Mouse (Mus musculus) adrenal gland (tissue): ENCODE measurements around the gene Sgpp2.

Source experiments
- intact Hi-C: fragments of 180-260 bp; cut with DNase I; formaldehyde crosslinking; loops from one replicate; pipeline ENCODE4 v1.15.1; 2025

Sgpp2 gene

DNA sequence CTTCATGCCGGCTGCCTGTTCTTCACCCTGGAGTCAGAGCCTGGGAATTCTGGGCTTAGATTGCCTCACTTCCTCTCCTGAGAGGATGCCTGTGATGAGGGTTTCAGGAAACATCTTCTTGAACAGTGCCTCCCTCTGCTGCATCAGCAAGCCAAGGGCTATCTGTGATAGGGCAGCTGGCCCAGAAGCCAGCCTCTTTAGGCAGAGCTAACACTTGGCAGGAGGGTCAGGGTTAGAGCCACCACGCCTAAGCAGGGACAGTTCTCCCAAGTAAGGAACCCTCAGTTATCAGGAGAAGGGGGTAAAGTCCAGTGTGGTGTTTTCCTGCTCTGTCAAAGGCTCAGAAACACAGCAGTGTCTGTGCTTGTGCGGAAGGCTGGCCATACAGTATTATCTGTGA lies 89.6 kb downstream of the Sgpp2 start:
- intact Hi-C loops = no loop called here

DNA sequence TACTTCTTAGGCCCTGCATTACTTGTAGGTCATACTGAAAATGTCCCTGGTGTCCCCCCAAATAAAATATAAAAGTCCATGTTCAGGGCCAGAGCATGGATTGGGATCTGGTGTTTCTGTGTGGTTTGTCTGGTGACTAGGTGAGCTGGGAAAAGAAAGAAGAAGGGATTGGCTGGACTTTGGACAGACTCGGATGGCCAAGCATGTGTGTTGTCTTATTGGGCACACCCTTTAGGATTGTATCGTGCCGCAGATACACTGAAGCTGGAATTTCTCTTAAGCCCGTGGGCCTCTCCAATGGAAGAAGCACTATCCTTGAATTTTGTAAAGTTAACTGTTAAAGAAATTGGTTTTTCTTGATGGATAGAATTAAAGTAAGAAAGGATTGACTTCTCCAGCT lies 91.3 kb downstream of the Sgpp2 start:
- intact Hi-C loops = no loop called here

DNA sequence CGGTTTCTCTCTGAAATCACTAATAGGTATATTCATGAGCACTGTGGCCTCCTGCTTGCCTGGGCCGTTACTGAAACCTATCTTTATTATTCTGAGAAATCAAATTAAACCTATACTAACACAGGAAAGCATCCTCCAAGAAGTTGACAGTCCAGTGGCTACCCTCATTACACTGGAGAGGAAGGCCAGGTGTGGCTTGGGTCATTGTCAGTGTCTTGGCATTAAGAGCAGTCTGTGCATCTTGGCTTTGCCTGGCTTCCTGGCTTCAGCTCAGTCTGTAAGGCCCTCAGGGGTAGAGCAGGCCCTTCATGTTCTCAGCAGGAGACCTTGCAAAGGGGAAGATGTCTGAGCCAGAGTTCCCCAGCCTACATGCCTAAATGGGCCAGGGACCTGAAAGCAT lies 99.3 kb downstream of the Sgpp2 start:
- intact Hi-C loops = no loop called here

DNA sequence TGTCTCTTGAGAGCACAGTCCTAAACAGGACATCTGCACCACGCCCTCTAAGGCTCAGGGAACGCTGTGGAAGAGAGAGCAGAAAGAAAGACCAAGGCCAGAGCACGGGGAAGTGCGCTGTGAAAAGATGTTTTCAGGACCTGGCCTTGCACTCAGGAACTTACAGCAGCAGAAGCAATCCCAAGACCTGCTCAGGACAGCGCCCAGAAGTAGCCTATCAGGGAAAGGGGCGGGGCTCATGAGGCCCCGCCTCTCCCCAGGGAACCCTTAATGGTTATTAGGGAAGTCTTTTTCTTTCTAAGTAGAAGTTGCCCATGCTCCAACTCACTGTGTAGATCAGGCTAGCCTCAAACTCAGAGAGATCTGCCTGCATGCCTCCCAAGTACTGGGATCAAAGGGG lies 102.5 kb downstream of the Sgpp2 start:
- intact Hi-C loops = no loop called here

DNA sequence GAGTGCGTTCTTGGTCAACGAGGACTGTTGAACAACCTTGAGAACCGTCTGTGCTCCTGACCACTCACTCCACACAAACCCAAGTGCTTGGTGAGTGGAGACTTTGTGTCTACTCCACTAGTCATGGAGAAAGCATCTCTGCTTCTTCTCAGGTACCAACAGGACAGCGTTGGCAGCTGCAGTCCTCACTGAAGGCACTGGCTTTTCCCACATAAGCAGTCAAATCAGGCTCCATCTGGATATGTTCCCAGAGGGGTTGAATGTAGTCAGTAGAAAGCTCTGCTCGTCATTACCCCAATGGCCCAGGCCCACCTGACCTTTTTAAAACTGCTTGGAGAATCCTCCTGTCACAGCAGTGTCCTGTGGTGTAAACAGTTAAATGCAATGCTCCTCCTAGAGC lies 104.3 kb downstream of the Sgpp2 start:
- intact Hi-C loops = no loop called here

DNA sequence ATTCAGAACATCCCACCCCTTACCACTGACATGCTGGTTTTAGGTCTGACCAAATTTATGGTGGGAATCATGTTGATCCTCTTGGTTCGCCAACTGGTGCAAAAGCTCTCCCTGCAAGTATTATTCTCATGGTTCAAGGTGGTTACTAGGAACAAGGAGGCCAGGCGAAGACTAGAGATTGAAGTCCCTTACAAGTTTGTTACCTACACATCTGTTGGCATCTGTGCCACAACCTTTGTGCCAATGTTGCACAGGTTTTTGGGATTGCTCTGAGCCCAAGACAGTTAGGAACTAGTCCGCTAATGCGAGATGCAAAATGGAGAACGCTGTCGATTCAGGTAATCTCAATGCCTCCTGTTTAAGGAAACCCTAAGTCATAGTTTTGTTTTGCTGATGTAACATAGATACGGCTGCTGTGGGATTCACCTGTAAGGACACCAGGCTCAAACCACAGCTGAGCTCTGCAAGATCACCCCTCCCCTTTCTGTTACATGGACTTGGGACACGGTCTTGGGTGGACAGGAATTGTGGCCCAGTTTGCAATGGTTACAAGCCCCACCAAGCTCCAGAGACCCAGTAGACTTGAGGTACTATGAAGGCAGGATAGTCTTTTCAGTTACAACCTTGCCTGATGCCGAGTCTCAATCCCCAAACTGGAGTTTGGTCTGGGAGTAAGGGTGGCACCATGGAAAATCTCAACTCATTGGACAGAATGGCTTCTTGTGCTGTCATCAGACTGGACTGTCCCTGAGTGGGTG lies 107.2 kb downstream of the Sgpp2 start:
- intact Hi-C loops = loop anchor here (5.0 kb wide), 2 partner anchors 200 to 440 kb away; no protein-coding TSS in a partner anchor

DNA sequence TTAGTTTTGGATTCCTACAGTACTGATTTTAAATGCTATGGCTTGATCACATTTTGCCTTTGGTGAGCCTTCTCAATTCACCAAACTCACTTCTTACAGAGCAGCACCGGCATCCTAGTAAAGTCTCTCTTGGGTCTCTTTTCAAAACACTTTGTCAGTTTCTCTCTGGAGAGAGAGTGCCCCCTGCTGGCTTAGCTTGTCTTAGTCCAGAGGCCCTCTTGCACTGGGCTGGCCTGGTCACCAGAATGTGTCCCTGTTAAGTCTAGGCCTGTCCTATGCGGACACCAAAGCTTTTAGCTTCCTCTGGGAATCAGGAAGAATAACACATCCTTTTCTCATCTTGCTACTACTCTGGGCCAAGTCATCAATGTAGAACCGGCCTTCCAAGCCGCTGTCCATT lies 109.4 kb downstream of the Sgpp2 start:
- intact Hi-C loops = loop anchor here (5.0 kb wide), 2 partner anchors 202 to 442 kb away; no protein-coding TSS in a partner anchor

DNA sequence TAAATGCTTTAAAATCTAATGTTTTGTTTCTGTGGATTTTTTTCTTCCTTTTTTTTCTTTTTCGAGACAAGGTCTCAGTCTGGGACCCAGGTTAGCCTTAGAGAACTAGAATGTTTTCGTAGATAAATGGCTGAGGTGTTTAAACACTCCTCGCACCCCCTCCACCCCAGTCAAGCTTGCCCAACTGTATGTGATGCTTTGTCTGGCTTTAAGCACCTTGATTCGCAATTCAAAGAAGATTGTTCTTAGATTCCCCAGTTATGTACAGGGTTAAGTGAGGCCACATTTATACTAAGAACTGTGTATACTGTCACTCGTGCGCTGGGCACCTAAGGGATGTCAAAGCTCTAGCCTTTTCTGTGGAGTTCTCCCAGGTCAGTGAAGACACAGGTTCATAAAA lies 110.1 kb downstream of the Sgpp2 start:
- intact Hi-C loops = no loop called here

DNA sequence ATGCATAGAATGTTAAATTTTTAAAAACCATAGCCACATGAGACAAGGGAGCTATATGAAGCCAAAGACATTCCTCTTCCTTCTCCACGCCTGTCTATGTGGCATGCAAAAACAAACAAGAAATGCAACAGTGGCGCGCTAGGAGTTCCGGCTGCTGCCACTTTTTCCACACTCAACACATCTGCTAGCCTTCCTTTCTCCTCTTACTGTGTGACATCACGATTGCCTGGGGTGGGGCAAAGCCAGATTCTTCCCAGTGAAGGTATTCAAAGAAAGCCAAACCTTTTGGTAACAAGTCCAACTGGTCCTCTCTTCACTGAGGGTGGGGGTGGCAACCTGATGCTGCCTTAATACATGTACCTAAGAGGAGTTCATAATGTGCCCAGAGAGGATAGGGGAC lies 111.6 kb downstream of the Sgpp2 start:
- intact Hi-C loops = no loop called here

DNA sequence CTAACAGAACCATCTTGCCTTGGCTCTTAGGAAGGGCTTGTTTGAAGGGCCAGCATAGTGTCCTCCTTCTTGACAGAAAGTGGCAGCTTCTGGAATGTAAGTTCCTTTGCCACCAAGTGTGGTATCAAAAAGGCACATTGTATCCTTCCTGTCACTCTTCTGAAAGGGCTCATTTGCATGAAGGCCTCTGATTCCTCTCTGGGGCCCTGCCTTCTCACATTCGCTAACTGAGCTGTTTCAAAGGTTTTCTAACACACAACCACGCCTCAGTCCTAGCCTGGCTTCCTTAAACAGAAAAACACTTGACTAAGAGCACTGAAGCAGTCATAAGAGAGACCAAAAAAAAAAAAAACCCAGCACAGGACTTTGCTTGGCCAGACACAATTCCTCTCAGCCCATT lies 112.4 kb downstream of the Sgpp2 start:
- intact Hi-C loops = no loop called here

DNA sequence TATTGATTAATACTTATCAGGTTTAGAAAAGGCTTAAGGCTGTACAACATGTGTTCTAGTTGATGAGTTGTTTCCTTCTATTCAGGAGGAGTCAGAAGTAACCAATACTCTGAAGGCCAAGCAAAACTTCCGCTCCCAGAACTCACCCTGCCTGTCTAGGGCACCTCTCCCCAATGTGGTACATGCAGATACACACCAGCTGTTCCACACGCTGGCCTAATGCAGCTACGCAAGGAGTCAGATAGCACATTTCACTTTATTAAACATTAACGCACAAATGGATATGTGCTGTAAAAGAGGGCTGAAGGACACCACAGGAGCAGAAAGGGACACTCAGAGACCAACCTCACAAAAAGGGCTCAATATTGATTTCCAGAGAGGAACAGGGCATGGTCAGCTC lies 114.7 kb downstream of the Sgpp2 start:
- intact Hi-C loops = no loop called here

DNA sequence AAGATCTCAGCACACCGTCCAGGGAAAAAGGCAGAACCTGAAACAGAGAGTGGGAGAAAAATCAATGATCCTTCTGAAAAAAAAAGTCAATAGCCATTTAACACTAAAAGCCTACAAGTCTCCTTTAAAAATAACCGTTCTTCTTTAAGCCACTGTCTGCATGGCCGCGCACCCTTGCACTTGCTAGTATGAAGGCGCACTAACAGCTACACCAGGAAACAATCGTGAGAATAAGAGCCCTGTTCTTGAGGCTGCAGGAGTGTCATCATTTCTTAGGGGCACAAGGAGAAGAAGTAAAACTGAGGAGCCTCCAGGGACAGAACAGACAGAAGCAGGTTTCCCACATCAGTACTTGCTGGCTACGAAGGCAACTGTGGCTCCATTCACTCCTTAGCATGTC lies 115.2 kb downstream of the Sgpp2 start:
- intact Hi-C loops = no loop called here

DNA sequence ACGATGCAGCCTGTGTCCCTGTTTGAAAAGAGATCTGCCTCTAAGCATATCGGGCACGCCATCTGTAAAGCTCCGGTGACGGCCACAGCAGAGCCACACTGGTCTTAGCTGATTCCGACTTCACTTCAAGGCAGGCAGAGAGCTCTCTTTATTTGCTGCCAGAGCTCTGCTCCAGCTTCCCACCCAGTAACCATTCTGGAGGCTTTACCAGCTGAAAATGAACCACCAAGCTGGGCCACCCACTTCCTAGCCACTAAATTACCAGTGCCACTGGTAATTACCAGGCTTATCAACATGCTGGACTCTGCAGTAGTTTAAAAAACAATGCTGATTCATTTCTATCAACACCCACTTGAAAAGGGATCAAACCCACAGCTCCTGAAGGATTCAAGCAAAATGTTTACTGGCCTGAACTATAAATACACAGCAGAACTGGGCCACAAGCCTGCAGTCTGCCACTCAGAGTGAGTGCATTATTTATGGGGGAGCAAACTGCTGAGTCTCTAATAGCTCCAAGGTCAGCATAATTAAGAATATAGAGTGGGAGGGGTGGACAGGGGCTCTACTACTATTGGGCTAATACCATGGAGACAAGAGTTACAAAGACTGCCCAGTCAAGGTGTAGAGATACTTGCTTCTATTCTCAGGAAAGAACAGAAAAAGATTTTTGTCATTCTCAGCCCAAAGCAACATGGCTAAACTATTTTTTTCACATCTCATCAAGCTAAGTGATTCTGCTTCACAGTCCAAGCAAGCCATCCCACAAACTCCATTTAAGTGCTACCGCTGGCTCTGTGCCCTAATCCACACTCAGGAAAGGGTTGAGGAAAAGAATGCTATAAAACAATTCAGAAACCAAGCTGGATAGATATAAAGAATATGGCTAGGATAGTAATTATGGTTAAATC lies 115.9 kb downstream of the Sgpp2 start:
- intact Hi-C loops = no loop called here

DNA sequence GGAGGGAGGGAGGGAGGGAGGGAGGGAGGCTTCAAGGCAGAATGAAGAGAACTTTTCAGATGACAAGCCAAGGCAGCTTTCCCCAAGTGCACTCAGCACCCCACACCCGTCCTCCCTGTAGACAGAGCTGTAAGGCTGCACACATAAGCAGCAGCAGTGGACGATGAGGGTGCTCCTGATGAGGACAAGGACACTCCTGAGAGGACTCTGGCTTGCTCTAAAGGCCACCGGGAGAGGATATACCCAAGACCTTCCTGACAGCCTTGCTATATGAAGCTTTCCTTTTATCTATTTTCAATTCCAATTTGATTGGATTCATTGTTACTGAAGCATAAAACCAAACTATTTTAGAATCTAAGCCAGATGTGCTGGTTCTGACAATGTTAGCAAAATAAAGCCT lies 116.7 kb downstream of the Sgpp2 start:
- intact Hi-C loops = no loop called here

DNA sequence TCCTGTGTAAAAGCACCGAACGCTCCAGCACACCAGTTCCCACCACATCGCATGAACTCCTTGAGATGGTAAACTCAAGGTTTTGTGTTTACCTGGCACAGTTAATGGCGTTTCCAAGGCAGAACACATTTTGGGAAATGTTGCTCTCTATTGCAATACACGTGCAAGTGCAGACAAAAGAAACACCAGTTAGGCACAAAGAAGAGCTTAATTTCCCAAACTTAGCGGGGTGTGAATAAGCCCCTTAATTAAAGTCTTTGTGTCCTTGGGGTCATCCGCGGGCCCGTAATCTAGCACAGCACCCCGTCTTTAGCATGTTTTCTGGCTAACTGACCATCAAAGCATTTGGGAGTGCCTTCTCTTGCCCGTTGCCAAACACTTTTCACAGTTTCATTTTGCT lies 118.7 kb downstream of the Sgpp2 start:
- intact Hi-C loops = no loop called here

DNA sequence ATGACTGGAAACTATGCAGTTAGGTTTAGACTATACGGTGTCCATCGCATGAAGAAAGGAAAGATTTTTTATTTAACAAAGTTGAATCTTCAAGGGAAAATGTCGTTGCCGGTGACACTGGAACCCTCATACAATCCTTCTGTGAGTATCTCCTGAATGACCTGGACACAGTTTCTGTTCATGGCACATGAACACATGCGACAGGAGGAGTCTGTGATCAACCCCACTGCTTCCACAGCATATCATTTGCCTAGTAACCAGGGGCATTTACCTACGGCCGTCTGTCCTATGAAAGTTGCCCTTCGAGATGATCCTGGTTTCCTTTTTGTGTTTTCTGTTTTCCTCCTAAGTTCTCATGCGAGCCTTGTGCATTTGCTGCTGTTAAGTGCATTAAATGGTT lies 123.3 kb downstream of the Sgpp2 start:
- intact Hi-C loops = no loop called here

DNA sequence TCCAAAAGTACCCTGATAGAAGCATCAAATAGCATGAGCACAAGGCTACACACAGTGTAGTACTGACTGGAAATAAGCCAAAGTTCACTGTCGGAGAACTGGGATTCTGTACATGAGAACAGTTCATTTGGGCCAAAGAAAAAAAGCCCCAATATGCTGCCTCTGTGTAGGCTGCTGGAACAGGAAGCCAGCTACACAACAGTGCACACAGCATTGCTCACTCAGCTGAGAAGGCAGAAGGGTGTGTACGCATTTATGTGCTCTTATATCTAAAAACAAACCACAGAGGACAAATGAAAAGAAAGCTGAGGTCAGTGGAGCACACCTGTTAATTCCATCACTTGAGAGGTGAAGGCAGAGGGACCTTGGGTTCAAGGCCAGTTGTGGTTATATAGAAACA lies 125.8 kb downstream of the Sgpp2 start:
- intact Hi-C loops = no loop called here

DNA sequence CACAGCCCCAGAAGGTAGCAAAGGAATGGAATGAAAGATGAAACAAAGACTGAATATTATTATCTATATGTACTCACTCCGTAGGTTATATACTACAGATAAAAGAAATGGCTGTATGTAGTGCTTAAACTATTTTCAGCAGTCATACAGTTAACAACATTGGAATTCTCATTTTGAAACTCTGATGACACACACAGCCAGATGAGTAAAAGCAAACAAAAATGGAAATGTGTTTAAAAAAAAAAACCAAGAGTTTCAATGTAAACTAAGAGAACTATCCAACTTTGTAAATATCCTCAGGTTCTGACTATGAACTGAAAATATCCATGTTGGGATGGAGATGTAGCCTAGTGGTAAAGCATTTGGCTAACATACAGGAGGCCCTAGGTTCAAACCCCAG lies 126.3 kb downstream of the Sgpp2 start:
- intact Hi-C loops = no loop called here

DNA sequence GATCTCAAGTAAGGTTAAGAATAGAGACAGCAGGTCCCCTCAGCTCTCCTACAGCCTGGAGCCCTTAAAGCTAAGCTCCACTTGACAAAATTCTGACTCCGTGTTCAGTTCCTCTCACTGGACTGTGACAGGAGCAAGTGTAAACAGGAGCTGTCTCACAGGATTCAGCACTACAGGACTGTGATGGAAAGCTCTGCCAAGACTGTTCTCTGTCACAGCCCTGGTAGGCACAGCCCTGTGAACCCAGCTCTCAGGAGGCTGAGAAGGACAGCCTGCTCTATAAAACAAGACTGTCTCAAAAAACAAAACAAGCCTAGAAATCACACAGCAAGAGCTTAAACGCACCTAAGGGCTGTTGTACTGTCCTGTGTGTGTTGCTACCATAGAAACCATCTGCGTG lies 127.0 kb downstream of the Sgpp2 start:
- intact Hi-C loops = no loop called here

DNA sequence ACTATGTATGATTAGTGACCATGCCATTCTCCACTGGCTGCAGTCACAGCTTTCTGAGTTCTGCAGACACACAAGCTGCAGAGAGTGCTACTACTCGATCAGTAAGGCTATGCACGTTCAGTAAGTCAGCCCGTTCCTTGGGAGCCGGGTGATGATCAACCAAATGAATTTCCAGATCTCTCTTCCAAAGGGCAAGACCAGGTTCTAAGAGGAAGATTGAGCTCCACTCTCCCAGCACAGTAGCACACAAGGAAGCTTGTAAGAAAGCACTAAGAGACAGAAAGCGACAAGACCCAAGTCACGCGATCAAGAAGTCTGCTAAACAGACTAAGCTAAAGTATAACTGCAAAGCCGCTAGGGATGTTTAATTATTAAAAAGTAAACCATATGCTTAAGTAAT lies 130.6 kb downstream of the Sgpp2 start:
- intact Hi-C loops = no loop called here

DNA sequence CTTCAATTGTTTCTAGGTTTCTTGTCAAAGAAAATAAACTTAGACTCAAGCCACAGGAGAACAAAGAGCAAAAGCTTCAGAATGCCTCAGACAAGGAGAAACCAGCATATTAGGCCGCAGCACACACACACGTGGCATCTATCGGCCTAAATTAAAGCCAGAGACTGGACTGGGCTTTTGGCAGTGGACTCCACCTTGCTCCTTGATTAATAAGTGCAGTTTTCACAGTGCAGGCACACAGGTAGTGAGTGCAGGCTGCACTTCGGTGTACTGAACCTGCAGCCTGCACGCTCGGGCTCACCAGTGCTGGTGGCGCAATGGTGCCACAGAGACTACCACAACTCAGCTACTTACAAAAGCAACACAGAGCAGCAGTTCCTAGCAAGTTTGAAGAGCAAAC lies 132.9 kb downstream of the Sgpp2 start:
- intact Hi-C loops = no loop called here

DNA sequence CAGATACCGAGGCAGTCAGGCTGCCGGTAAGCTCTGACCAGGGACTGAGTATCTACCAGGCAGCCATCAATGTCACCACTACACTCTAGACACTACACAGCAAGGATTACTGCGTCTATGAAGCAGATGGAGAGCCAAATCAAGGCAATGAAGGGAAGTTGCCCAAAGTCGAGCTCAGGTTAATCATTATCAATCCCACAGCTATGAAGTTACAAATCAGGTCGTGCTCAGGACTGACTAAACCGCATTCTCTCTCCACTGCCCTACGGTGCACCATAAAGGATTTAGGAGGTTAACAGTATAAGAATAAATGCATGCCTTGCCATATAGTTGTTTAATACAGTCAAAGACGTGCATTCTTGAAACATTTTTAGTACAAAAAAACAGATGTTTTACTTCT lies 136.1 kb downstream of the Sgpp2 start:
- intact Hi-C loops = no loop called here

DNA sequence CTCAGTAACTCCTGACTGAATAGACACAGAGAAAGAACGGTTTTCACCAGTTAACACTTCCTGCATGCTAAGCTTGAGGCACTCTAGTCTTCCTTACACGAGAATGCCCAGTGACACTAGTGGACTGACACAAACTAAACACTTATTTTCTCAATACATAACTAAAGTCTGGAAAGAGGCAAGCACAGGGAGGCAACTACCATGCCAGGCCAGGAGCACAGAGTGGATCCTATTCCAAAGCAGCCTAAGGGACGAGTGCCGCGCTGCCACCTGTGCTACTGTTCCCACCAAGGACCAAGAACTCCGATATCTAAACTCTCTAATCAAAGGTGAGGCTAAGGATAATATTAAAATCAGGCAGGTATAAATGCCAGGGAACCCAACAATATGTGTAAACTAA lies 136.6 kb downstream of the Sgpp2 start:
- intact Hi-C loops = no loop called here
